Mouse (Mus musculus) stomach, postnatal 0 days (tissue): ENCODE data around the gene Farp1.

ENCODE experiments used
- CTCF ChIP-seq: IDR thresholded peaks from 2 replicates; pipeline ENCODE4 v1.5.1; 2016; ENCODE audit warnings: antibody characterized with exemption, low read depth, mild to moderate bottlenecking, moderate library complexity
- EP300 ChIP-seq: optimal IDR thresholded peaks from 2 replicates; pipeline ENCODE3; 2016; ENCODE audit warnings: antibody characterized with exemption

DNA sequence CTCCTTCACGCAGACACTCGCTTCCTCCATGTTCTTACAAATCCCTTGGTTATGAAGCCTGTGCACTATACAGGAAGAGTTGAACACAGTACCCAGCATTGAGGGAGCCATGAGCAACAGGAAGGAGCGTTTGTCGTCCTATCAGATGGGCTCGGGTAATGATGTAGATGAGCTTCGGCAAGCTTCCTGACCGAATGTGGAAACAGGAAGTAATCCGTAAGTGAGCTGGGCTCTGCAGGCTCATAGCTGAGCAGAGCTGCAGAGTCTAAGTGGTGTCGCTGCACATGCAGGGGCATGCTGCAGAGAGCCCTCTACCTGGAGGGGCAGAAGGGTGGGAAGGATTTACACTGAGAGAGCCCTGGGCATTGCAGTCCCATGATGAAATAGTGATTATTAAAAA lies 140.4 kb downstream of the Farp1 start:
- TF ChIP-seq CTCF (no peak), EP300 (no peak)
